Comparison of ENCODE assay signal across 9 mouse cellular contexts in genomic region chr8:115806579-115806978, GRCm38 (mm10).
DNase-seq lines count a peak whose midpoint lies in the region; ATAC-seq and TF ChIP-seq lines count a peak whose summit lies in the region.
"Had no signal": no experiment of that assay in that cellular context is flagged by ENCODE, and none has a peak within 500 bp of the region (broad histone marks: within the 10 kb centered on the region; RNA-seq: fewer than 3 reads in every experiment).

No protein-coding gene starts in this region.

- no peaks in the 10 kb centered on the region for H3K4me1 ChIP-seq in embryonic facial prominence, embryonic 14.5 days (ENCODE audit: control insufficient read depth, insufficient read depth, low read length)
- H3K4me1 ChIP-seq: megakaryocyte, embryonic 14.5 days had no signal

- DNase-seq in layer of hippocampus, adult 9-11 months: peak; percentile 3
- DNase-seq in layer of hippocampus, postnatal 25 days (ENCODE audit: extremely low spot score in 1 of 2, low spot score in 1 of 2): no peak
- DNase-seq in brain, embryonic 14.5 days (ENCODE audit: low read depth): peak; percentile 76
- peak; percentile 73 for DNase-seq in embryonic facial prominence, embryonic 14.5 days (ENCODE audit: low spot score)
- DNase-seq in lung, postnatal 10 days: peak; percentile 30
- DNase-seq in urinary bladder, adult 2 months (ENCODE audit: low spot score): no peak
- no peak for DNase-seq in spleen, adult 12 weeks (ENCODE audit: low spot score)

- no peaks in the 10 kb centered on the region for H3K36me3 ChIP-seq in embryonic facial prominence, embryonic 14.5 days (ENCODE audit: control insufficient read depth, insufficient read depth, low read length)
- H3K36me3 ChIP-seq: G1E had no signal

- TF ChIP-seq CTCF in brain, embryonic 14.5 days (IDR thresholded peaks at IDR 0.05; ENCODE audit: borderline replicate concordance, extremely low read depth, insufficient read depth, insufficient read length): no peak

- H3K27me3 ChIP-seq in embryonic facial prominence, embryonic 14.5 days (replicated peaks; ENCODE audit: control insufficient read depth, insufficient read depth, low read length): no peaks in the 10 kb centered on the region
- H3K27me3 ChIP-seq: megakaryocyte, embryonic 14.5 days had no signal

- 0 out of 2 replicates have a peak overlapping the region, but pooled peaks have one; percentile 3 for H3K27ac ChIP-seq in embryonic facial prominence, embryonic 14.5 days (replicated peaks; ENCODE audit: low read depth, low read length)

- TF ChIP-seq POLR2A in brain, embryonic 14.5 days (IDR thresholded peaks at IDR 0.05; ENCODE audit: borderline replicate concordance, extremely low read depth, insufficient read depth, insufficient read length, poor library complexity, severe bottlenecking): no peak

- H3K4me3 ChIP-seq in embryonic facial prominence, embryonic 14.5 days (ENCODE audit: low read depth, low read length): no peak overlapping the region
- H3K4me3 ChIP-seq: megakaryocyte, embryonic 14.5 days had no signal

- ATAC-seq in embryonic facial prominence, embryonic 14.5 days (ENCODE audit: low read depth): peak; percentile 57; the same call in 1 of the 2 replicates

- H3K4me2 ChIP-seq in embryonic facial prominence, embryonic 14.5 days (ENCODE audit: low read depth, low read length): no peak overlapping the region

- no peak overlapping the region for H3K9ac ChIP-seq in embryonic facial prominence, embryonic 14.5 days (ENCODE audit: low read depth, low read length)

- WGBS in embryonic facial prominence, embryonic 14.5 days: 26% methylated on average over 9 of the region's 9 CpGs

- no peaks in the 10 kb centered on the region for H3K9me3 ChIP-seq in embryonic facial prominence, embryonic 14.5 days (ENCODE audit: control insufficient read depth, low read length)
- H3K9me3 ChIP-seq: megakaryocyte, embryonic 14.5 days had no signal

Comparison
In these comparisons a context has a peak if more than half of its experiments do, and no peak if none do; other contexts are left out.
1. DNase-seq: peak in layer of hippocampus, adult 9-11 months (single experiment), brain, embryonic 14.5 days (single experiment), embryonic facial prominence, embryonic 14.5 days (single experiment) and lung, postnatal 10 days (single experiment); none in layer of hippocampus, postnatal 25 days (0 of 2), urinary bladder, adult 2 months (single experiment) and spleen, adult 12 weeks (single experiment).